Mouse (Mus musculus) urinary bladder, postnatal 10 days (tissue): Measurements from ENCODE around the gene Srgn.
"Not testable (repeated sequence)": the region's sequence is repeated elsewhere in the genome, so short reads cannot be mapped to it uniquely, and the experiment has no call there.

ENCODE experiments used
- DNase-seq: peaks from one replicate; pipeline ENCODE4 v3.0.0; 2022; ENCODE audit warnings: low spot score

Srgn gene

GRCm38 (mm10) chr10:62485878-62486582, 41.2 kb downstream of the Srgn start:
- DNase-seq: no peak

DNA sequence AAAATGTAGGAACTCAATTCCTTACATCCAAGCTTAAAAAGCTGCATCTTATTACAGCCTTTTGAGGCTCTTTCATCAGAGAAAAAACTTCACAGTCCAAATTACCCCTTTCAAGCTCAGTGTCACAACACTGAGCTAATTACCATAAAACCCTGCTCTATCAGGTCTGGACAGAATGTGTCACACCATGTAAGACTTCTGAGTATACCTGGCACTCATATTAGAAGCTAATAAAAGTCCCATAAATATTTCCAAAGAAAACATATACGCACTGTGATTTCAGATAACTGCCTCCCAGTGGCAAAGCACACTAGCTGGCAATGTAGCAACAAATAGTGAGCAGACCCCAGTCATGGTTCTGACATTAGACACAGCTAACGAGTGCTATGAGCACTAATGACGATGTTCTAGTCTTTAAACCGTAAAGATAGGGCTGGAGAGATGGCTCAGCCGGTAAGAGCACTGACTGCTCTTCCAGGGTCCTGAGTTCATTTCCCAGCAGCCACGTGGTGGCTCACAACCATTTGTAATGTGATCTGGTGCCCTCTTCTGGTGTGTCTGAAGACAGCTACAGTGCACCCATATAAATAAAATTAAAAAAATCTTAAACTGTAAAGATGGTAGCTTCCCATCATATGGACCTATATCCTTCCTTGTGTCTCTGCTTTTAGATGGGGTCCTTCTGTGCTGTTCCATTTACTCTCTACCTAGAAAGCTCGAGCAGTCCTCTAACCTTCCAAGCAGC, 46.0 kb downstream of the Srgn start:
- no peak for DNase-seq

DNA sequence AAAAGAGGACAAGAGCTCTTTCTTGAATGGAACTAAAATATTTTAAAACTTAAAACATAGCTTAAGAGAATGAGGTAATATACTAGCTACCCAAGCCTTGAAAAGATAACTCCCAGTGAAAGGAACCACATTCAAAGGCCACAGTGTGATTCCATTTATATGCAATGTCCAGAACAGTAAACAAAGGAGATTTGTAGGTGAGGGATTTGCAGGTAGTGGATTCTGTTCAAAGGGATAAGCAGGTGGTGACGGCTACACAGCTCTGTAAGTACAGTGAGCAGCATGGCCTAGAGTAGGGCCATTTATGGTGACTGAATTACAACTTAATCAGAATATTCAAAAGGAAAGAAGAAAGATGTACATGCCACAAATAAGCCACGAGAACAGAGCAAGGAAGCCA, 50.3 kb downstream of the Srgn start:
- no peak for DNase-seq

DNA sequence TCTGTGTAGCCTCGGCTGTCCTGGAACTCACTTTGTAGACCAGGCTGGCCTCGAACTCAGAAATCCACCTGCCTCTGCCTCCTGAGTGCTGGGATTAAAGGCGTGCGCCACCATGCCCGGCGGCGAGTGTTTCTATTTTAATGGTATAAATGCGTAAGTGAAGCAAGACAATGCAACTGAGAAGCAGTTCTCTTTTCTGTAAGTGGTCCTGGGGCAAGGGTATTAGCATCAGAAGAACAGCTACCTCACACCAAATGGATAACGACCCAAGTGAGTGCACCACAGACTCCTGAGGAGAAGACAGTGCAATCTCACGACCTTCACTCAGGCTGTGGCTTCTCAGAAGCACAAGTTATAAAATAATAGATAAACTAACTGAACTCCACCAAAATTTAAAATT, 52.3 kb downstream of the Srgn start:
- no peak for DNase-seq

GRCm38 (mm10) chr10:62471105-62471504, 56.1 kb downstream of the Srgn start:
- no peak for DNase-seq

DNA sequence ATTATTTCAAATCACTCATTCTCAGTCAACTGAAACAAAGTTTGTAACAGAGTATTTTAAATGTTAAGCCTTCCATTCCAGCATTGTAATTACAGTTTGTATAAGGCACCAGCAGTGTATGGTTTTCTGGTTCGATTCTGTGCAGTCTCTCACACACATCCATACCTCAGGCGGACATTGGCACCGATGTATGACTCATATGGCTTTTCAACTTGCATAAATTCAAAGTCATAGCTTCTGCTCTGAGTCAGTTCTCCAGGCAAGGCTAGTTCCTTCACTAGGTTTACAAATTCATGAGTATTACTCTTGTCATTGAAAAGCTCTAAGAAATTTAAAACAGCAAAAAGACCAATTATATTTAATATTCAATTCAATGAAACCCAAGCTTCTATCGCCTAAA, 57.5 kb downstream of the Srgn start:
- DNase-seq: no peak

- DNase-seq: no peak
Observed at GRCm38 (mm10) chr10:62461321-62461720, 65.9 kb downstream of the Srgn start.

DNA sequence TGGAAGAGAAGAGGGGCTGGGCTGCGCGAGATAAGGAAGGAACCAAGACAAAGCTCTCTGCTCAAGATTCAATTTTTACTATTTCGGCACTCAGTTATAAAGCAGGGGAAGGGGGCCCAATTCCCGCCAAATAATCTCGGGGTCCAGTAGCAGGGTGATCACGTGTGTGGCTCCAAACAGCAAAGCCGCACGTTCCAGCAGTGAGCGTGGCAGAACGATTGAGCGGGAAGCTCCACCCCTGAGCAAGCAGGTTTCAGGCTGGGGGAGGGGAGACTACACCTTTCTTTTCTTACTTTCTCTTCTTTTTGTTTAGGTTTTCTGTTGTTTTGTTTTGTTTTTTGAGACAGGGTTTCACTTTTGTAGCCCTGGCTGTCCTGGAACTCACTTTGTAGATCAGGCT, 75.2 kb downstream of the Srgn start:
- not testable (repeated sequence) for DNase-seq

DNA sequence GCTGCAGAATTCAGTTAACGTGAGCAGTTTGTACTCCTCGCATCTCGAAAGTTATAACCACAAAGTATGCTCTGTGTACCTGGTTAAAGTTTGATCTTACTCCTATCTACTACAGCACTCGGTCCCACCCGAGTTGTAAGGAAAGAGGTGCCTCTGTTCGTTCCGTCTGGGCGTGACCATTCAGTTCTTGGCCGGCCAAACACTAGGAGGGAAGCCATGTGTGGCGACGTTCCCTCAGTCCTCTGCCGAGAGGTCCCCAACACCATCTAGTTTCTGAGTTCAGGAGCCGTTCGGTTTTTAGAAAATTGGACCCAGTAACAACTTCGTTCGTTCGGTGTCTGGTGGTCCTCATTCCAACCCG, 77.0 kb downstream of the Srgn start:
- DNase-seq: no peak

DNA sequence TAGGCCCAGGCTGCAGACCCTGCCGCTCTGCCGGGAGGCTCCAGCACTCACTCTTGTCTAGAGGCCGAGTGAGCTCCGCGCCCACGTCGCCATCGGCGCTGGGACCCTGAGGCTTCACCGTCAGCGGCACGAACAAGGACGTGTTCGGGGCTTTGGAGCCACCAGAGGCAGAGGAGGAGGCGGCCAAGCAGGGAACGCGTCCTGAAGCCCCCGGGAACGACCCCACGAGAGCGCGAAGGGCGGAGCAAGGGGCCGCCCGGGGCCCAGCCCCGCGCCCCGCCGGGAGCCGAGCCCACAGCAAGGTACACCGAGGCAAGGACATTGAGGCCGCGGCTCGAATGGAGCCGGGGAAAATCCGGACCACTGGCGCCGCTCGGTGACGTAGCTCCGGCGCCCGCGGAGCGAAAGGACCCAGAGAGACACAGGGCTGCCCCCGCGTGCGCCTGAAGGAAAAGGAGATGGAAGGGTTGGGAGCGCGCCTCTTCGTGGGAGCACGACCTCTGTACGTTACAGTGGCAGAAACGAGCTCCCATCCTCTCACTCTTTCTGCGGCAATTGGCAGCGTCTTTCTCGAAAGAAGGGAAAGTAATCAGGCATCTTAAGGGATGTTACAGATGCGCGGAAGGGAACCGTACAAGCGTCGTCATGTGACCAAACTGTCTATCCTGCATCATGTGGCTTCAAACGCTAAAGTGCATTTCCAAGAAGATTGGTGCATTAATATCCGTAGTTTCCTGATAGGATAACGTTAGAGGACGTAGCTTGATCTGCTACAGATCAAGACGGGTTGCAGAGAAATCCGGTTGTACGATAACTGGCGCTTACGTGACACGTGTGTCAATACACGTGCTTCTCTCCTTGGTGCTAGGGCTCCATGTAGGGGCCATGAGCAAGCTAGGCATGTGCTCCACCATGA, 77.6 kb downstream of the Srgn start, which contains the start of the genes 4930507D05Rik and Supv3l1:
Gene 4930507D05Rik (plus strand): TSS at position 126 of the 916 bp plus-strand sequence.
Gene Supv3l1 (minus strand): TSS at position 375 of the 916 bp plus-strand sequence.
- DNase-seq: peak; percentile 76
